Mouse (Mus musculus) kidney, postnatal 0 days (tissue): ENCODE measurements around the gene Shtn1. TPM values are rescaled to one million over a fixed set of nuclear protein-coding genes. Genes with fewer than 3 reads are reported as not detected.

Experiments used
- ATAC-seq: fragments of 200-750 bp; cut with Nextera tagmentation; replicated peaks from 2 replicates; pipeline ENCODE4 v1.8.0; 2017; ENCODE audit warnings: low read depth, moderate number of reproducible peaks, moderate TSS enrichment, moderate library complexity; ENCODE audit not compliant: low FRiP score
- DNase-seq: peaks from one replicate; pipeline ENCODE4 v3.0.0-alpha.2; 2016; ENCODE audit warnings: low spot score
- H3K27ac ChIP-seq: fragments of 300-500 bp; sonication (generic); 2 replicates; pipeline ENCODE4 v1.5.1; 2014; ENCODE audit warnings: mild to moderate bottlenecking
- H3K27me3 ChIP-seq: fragments of 300-500 bp; sonication (generic); 2 replicates; pipeline ENCODE4 v1.6.1; 2014; ENCODE audit warnings: low read length, mixed read lengths; ENCODE audit not compliant: insufficient read depth
- H3K36me3 ChIP-seq: fragments of 300-500 bp; sonication (generic); 2 replicates; pipeline ENCODE4 v1.6.1; 2014; ENCODE audit warnings: low read length, mixed read lengths; ENCODE audit not compliant: insufficient read depth
- H3K4me1 ChIP-seq: fragments of 300-500 bp; sonication (generic); replicated peaks from 2 replicates; pipeline ENCODE4 v1.6.1; 2014; ENCODE audit warnings: antibody characterized with exemption, low read length, mixed read lengths; ENCODE audit not compliant: insufficient read depth
- H3K4me2 ChIP-seq: fragments of 300-500 bp; sonication (generic); 2 replicates; pipeline ENCODE4 v1.6.1; 2014; ENCODE audit warnings: mild to moderate bottlenecking, low read length, moderate library complexity, mixed read lengths
- H3K4me3 ChIP-seq: fragments of 300-500 bp; sonication (generic); replicated peaks from 2 replicates; pipeline ENCODE4 v1.5.1; 2014; ENCODE audit warnings: low read depth, low read length
- H3K9ac ChIP-seq: fragments of 300-500 bp; sonication (generic); 2 replicates; pipeline ENCODE4 v1.6.1; 2014; ENCODE audit warnings: low read depth, low read length
- H3K9me3 ChIP-seq: fragments of 300-500 bp; sonication (generic); replicated peaks from 2 replicates; pipeline ENCODE4 v1.6.1; 2016; ENCODE audit warnings: low read length, inconsistent platforms, mixed read lengths
- CTCF ChIP-seq: IDR thresholded peaks from 2 replicates; pipeline ENCODE4 v1.5.1; 2016; ENCODE audit warnings: antibody characterized with exemption, low read depth, mild to moderate bottlenecking, moderate library complexity
- WGBS: fragments of 180-500 bp; shearing (Covaris S2); extraction: QIAGEN DNeasy Blood & Tissue Kit; methylation state at CpG from one replicate; pipeline ENCODE4 v1.1.7; 2014; 5-methylcytosine and 5-hydroxymethylcytosine counted together
- polyA plus RNA-seq: library from polyadenylated mRNA; unstranded; fragments of >200 nt; fragmentation: Nextera tagmentation; extraction: Ambion mirVana; gene quantifications from 2 replicates; pipeline ENCODE4 v1.2.1, GENCODE M21; 2015

Gene Shtn1
- polyA plus RNA-seq, 1 experiment from 2014 or later, result 3.4 TPM

DNA sequence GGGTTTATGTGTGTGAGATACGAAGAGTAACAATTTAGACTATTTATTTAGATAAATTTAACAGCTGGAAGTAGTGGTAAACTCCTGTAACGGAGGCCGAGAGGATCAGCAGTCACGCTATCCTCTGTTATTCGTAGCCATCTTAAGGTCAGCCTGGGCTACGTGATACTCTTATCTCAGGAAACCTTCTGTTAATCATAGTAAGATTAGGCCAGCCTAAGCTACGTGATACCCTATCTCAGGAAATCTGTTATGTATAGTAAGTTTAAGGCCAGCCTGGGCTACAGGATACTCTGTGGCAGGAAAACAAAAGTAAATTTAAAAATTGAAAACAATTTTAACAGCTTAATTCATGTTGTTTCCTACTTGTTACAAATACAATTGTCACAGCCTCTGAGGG is 129.9 kb downstream of the Shtn1 start:
- TF ChIP-seq CTCF, result no peak
- Histone ChIP-seq H3K4me2 (no peak overlapping the region), H3K4me3 (no peak overlapping the region), H3K9me3 (no peaks in the 10 kb centered on the region), H3K9ac (no peak overlapping the region), H3K27ac (no peak overlapping the region), H3K4me1 (no peaks in the 10 kb centered on the region), H3K36me3 (no peaks in the 10 kb centered on the region), H3K27me3 (no peaks in the 10 kb centered on the region)
- ATAC-seq, result no peak
- no peak for DNase-seq
- 84% methylated on average over 7 of the region's 7 CpGs for WGBS

DNA sequence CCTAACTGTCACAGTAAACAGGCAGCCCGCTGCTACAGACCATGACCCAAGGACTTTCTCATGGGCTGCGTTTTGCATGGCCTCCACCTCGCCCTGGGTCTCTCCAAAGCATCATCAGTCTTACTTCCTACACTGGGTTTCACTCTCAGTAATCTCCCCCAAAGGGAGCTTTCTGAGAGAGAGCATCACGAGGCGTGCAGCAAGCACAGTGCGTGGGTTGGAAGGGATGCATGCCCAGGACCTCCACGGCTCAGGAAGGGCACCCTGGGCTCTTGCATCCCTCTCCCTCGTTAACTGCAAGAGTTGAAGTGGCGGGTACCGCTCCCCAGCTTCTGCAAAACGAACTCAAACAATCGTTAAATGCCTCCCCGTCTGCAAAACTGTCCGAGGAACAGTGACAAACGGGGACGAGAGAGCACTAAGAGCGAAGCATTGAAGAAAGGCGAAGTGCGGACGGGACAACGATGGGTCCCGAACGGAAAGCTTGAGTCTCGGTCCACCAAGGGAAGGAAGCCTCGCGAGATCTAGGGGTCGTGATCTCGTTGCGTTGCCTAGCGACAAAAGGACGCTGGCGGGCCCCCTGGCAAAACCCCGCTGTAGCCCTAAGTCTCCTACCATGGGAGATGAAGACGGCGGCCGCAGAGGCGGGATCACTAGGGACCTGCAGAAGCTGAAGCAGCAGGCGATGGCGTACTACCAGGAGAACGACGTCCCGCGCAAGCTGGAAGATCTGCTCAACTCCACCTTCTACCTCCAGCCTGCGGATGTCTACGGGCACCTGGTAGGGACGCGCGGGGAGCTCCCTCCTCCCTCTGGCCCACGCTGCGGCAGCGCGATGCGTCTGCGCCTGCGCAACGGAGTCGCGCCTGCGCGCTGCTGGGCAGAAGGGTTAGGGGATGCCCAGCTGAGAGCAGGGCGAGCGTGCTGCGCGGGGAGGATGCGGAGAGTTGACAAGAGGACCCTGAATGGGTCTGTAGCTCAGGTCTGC is 132.8 kb downstream of the Shtn1 start, which contains the start of the genes Eno4 and Hspa12a:
Eno4 (plus strand) TSS at position 585 of the 988 bp plus-strand sequence.
Hspa12a (minus strand) TSS at position 814 of the 988 bp plus-strand sequence.
- H3K36me3 ChIP-seq, result no peaks in the 10 kb centered on the region
- H3K9ac ChIP-seq, result peak within 1 kb of the TSS; percentile 70
- H3K4me2 ChIP-seq, result peak within 1 kb of the TSS; percentile 70
- H3K9me3 ChIP-seq, result no peaks in the 10 kb centered on the region
- H3K4me1 ChIP-seq, result no peaks in the 10 kb centered on the region
- TF ChIP-seq CTCF, result no peak
- DNase-seq, result peak; percentile 97
- H3K27me3 ChIP-seq, result no peaks in the 10 kb centered on the region
- WGBS, result under 1% methylated on average over 65 of the region's 65 CpGs
- H3K4me3 ChIP-seq, result peak within 1 kb of the TSS; percentile 60
- peak within 1 kb of the TSS; percentile 69 for H3K27ac ChIP-seq
- peak; percentile 96 for ATAC-seq

DNA sequence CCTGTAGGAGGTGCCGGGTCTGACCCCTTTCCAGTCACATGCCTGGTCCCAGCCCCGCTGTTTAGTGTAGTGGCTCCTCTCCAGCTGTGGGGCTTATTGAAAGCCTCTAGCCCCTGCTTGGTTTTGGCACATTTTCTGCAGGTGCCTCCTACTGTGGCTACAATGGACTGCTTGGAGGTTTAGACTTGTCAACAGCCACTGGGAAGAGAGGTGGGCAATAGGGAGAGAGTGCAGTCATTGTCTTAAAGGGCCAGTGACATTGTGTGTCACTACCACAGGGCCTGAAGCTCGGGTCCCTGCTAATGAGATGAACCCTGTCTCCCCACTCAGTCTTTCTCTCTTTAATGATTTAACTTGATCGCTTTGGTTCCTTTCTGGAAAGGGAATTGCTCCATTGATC is 142.8 kb downstream of the Shtn1 start:
- ATAC-seq (no peak), DNase-seq (no peak)

DNA sequence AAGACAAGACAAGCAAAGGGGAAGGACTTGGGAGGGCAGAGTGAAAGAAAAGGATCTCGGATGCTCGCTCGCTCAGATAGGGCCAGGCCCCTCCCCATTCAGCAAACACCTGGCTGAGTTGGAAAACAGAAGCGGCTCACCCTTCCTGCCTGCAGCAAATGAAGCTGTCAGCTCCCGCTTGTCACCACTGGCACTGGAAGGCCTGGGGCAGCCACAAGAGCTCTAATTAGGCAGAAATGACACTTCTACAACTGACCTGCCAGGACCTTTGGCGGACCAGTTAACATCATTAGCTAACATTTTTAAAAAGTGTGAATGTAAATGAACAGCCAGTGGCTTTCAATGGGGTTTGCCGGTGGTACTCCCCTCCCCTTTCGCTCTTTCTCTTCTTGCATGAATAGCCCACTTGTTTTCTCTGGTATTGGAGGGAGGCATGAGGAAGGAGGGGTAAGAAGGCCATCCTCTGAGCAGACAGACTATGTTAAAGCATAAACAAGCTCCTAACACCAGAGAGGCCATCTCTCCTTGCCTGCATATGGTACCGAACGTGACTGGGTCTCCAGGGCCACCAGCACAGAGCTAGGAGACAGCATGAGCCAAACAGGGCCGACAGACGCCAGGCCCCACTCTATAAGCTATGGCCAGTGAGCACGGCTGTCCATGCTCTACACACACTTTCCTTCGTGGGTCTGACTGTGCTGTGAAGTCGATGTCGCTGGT is 144.7 kb downstream of the Shtn1 start:
- H3K9ac ChIP-seq, result no peak overlapping the region
- TF ChIP-seq CTCF, result no peak
- ATAC-seq (no peak), DNase-seq (no peak)
- no peak overlapping the region for H3K27ac ChIP-seq
- WGBS, result 48% methylated on average over 16 of the region's 16 CpGs
- H3K27me3 ChIP-seq, result no peaks in the 10 kb centered on the region; the same call in 1 of the 2 replicates
- H3K4me2 ChIP-seq, result no peak overlapping the region
- H3K36me3 ChIP-seq, result no peaks in the 10 kb centered on the region
- no peaks in the 10 kb centered on the region for H3K9me3 ChIP-seq
- H3K4me3 ChIP-seq, result no peak overlapping the region
- H3K4me1 ChIP-seq, result no peaks in the 10 kb centered on the region

More for the DNA sequence above, 142.8 kb downstream of the Shtn1 start:
- Histone ChIP-seq H3K27me3 (no peaks in the 10 kb centered on the region; the same call in 1 of the 2 replicates), H3K4me2 (no peak overlapping the region), H3K27ac (no peak overlapping the region), H3K9ac (no peak overlapping the region), H3K9me3 (no peaks in the 10 kb centered on the region), H3K36me3 (no peaks in the 10 kb centered on the region), H3K4me3 (no peak overlapping the region), H3K4me1 (no peaks in the 10 kb centered on the region)
- no peak for TF ChIP-seq CTCF
- WGBS, result 24% methylated on average over 4 of the region's 4 CpGs

Other genes starting within 250 kb of the Shtn1 start
- 0.37 and 0.51 TPM in 2 replicates for gene Eno4, start 132.7 kb downstream of the Shtn1 start, polyA plus RNA-seq
- 13.4 and 14.5 TPM in 2 replicates for gene Hspa12a, start 132.4 kb downstream of the Shtn1 start, polyA plus RNA-seq
- not detected in 2 replicates for gene Vax1, start 94.0 kb upstream of the Shtn1 start, polyA plus RNA-seq
- gene Kcnk18, start 143.1 kb upstream of the Shtn1 start, polyA plus RNA-seq, result not detected in 2 replicates
- 4.1 and 4.5 TPM in 2 replicates for gene Slc18a2, start 184.8 kb upstream of the Shtn1 start, polyA plus RNA-seq
- gene Rps12-ps3, start 246.2 kb upstream of the Shtn1 start, polyA plus RNA-seq, result 23.1 and 38.7 TPM in 2 replicates